Mouse (Mus musculus) forebrain, embryonic 14.5 days (tissue): ENCODE results near the gene Olfr601. TPM values are rescaled to one million over a fixed set of nuclear protein-coding genes. Genes with fewer than 3 reads are reported as not detected.
"Not testable (repeated sequence)": the region's sequence is repeated elsewhere in the genome, so short reads cannot be mapped to it uniquely, and the experiment has no call there.

Experiments
- ATAC-seq: fragments of 200-750 bp; cut with Nextera tagmentation; 2 replicates; pipeline ENCODE4 v1.8.0; 2017; ENCODE audit warnings: mild to moderate bottlenecking, moderate library complexity
- DNase-seq: peaks from one replicate; pipeline ENCODE4 v3.0.0-alpha.2; 2015; ENCODE audit warnings: low spot score
- H3K27ac ChIP-seq: fragments of 300-500 bp; sonication (generic); 2 replicates; pipeline ENCODE4 v1.5.1; 2014; ENCODE audit warnings: low read depth, mild to moderate bottlenecking, control low read depth, low read length, moderate library complexity
- H3K27me3 ChIP-seq: fragments of 300-500 bp; sonication (generic); replicated peaks from 2 replicates; pipeline ENCODE4 v1.6.1; 2014; ENCODE audit warnings: low read length, control low read depth, mixed read lengths; ENCODE audit not compliant: control insufficient read depth, insufficient read depth
- H3K36me3 ChIP-seq: fragments of 300-500 bp; sonication (generic); 2 replicates; pipeline ENCODE4 v1.6.1; 2014; ENCODE audit warnings: low read length, control low read depth; ENCODE audit not compliant: control insufficient read depth, insufficient read depth
- H3K4me1 ChIP-seq: fragments of 300-500 bp; sonication (generic); 2 replicates; pipeline ENCODE4 v1.6.1; 2014; ENCODE audit warnings: antibody characterized with exemption, low read length, control low read depth; ENCODE audit not compliant: control insufficient read depth, insufficient read depth
- H3K4me2 ChIP-seq: fragments of 300-500 bp; sonication (generic); 2 replicates; pipeline ENCODE4 v1.6.1; 2014; ENCODE audit warnings: mild to moderate bottlenecking, control low read depth, low read length
- H3K4me3 ChIP-seq: fragments of 300-500 bp; sonication (generic); 2 replicates; pipeline ENCODE4 v1.5.1; 2014; ENCODE audit warnings: low read depth, low read length, control low read depth
- H3K9ac ChIP-seq: fragments of 300-500 bp; sonication (generic); 2 replicates; pipeline ENCODE4 v1.6.1; 2014; ENCODE audit warnings: mild to moderate bottlenecking, low read length, control low read depth, moderate library complexity
- H3K9me3 ChIP-seq: fragments of 300-500 bp; sonication (generic); replicated peaks from 2 replicates; pipeline ENCODE4 v1.6.1; 2016; ENCODE audit warnings: low read length, control low read depth, mixed read lengths; ENCODE audit not compliant: control insufficient read depth
- WGBS: fragments of 180-500 bp; shearing (Covaris S2); extraction: QIAGEN DNeasy Blood & Tissue Kit; methylation state at CpG from one replicate; pipeline ENCODE4 v1.1.7; 2014; 5-methylcytosine and 5-hydroxymethylcytosine counted together
- polyA plus RNA-seq: library from polyadenylated mRNA; unstranded; fragments of >200 nt; fragmentation: Nextera tagmentation; extraction: Ambion mirVana; gene quantifications from 2 replicates; pipeline ENCODE4 v1.2.1, GENCODE M21; 2014

The Olfr601 gene
- not detected in 2 replicates for polyA plus RNA-seq

- Histone ChIP-seq H3K36me3 (no peaks in the 10 kb centered on the region), H3K4me3 (no peak within 1 kb of the TSS), H3K4me1 (no peaks in the 10 kb centered on the region), H3K27ac (no peak within 1 kb of the TSS), H3K27me3 (no peaks in the 10 kb centered on the region), H3K9ac (no peak within 1 kb of the TSS), H3K9me3 (no peaks in the 10 kb centered on the region), H3K4me2 (no peak within 1 kb of the TSS)
- 86% methylated on average over 1 of the region's 1 CpGs for WGBS
- DNase-seq (no peak), ATAC-seq (no peak)
These were observed at the start of gene Olfr601 for GRCm38 (mm10) chr7:103362555-103362954. Gene Olfr601, minus strand, starts transcription at chr7:103362655.

- H3K4me3 ChIP-seq, H3K27ac ChIP-seq, H3K36me3 ChIP-seq, H3K9ac ChIP-seq, H3K27me3 ChIP-seq, H3K4me1 ChIP-seq, H3K9me3 ChIP-seq, ATAC-seq, DNase-seq, H3K4me2 ChIP-seq: not testable (repeated sequence)
- WGBS = 77% methylated on average over 3 of the region's 3 CpGs
These were observed 44.1 kb upstream of the Olfr601 start for GRCm38 (mm10) chr7:103406521-103407055.

DNA sequence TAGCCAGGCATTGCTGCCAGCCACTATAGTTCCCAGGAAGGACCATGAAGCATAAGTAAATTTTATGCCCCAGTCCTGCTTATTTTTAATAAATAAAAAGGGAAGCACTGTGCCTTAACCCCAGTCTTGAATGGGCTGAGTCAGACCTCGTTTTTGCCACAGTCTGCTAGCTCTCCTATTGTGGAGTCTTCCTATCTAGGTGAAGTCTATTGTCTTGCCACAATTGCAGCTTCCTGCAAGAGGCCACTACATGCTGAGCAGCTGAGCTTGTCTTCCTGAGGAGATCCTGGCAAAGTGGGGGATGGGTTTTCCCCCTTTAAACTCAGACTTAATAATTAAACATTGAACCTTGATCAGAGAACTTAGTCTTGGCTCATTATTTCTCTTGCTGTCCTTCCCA is 36.5 kb upstream of the Olfr601 start:
- no peak overlapping the region for H3K4me3 ChIP-seq
- no peaks in the 10 kb centered on the region for H3K4me1 ChIP-seq
- WGBS = 0% methylated on average over 1 of the region's 1 CpGs
- H3K27ac ChIP-seq = no peak overlapping the region
- no peak overlapping the region for H3K9ac ChIP-seq
- H3K27me3 ChIP-seq = no peaks in the 10 kb centered on the region
- ATAC-seq = no peak
- H3K36me3 ChIP-seq = no peaks in the 10 kb centered on the region
- H3K4me2 ChIP-seq = no peak overlapping the region
- H3K9me3 ChIP-seq = no peaks in the 10 kb centered on the region
- no peak for DNase-seq

- no peak for DNase-seq
- H3K4me1 ChIP-seq = no peaks in the 10 kb centered on the region
- no peak overlapping the region for H3K4me2 ChIP-seq
- no peaks in the 10 kb centered on the region for H3K27me3 ChIP-seq
- H3K9me3 ChIP-seq = no peaks in the 10 kb centered on the region
- H3K9ac ChIP-seq = no peak overlapping the region
- no peak for ATAC-seq
- no peaks in the 10 kb centered on the region for H3K36me3 ChIP-seq
- H3K4me3 ChIP-seq = no peak overlapping the region
- H3K27ac ChIP-seq = no peak overlapping the region
These were observed 35.3 kb upstream of the Olfr601 start for GRCm38 (mm10) chr7:103397758-103398157.

- DNase-seq = no peak
- Histone ChIP-seq H3K9me3 (no peaks in the 10 kb centered on the region), H3K36me3 (no peaks in the 10 kb centered on the region), H3K4me1 (no peaks in the 10 kb centered on the region), H3K9ac (no peak within 1 kb of the TSS), H3K27ac (no peak within 1 kb of the TSS), H3K27me3 (no peaks in the 10 kb centered on the region), H3K4me2 (no peak within 1 kb of the TSS), H3K4me3 (no peak within 1 kb of the TSS)
- ATAC-seq = no peak
These were observed 23.6 kb upstream of the Olfr601 start, which contains the start of gene Olfr603 for GRCm38 (mm10) chr7:103386077-103386476. Gene Olfr603, minus strand, starts transcription at chr7:103386177.

GRCm38 (mm10) chr7:103349569-103349968 is 12.9 kb downstream of the Olfr601 start, which contains the start of gene Olfr600:
Gene Olfr600, minus strand, starts transcription at chr7:103349669.
- no peak for DNase-seq
- Histone ChIP-seq H3K9ac (no peak within 1 kb of the TSS), H3K4me1 (no peaks in the 10 kb centered on the region), H3K27ac (no peak within 1 kb of the TSS), H3K4me3 (no peak within 1 kb of the TSS), H3K27me3 (no peaks in the 10 kb centered on the region), H3K4me2 (no peak within 1 kb of the TSS), H3K9me3 (no peaks in the 10 kb centered on the region), H3K36me3 (no peaks in the 10 kb centered on the region)
- ATAC-seq = no peak

GRCm38 (mm10) chr7:103335617-103336016 is 26.8 kb downstream of the Olfr601 start, which contains the start of gene Olfr599:
Gene Olfr599, plus strand, starts transcription at chr7:103335917.
- no peak within 1 kb of the TSS for H3K9ac ChIP-seq
- DNase-seq (no peak), ATAC-seq (no peak)
- H3K27me3 ChIP-seq = no peaks in the 10 kb centered on the region
- 88% methylated on average over 1 of the region's 1 CpGs for WGBS
- H3K27ac ChIP-seq = no peak within 1 kb of the TSS
- no peaks in the 10 kb centered on the region for H3K4me1 ChIP-seq
- H3K9me3 ChIP-seq = no peaks in the 10 kb centered on the region
- no peak within 1 kb of the TSS for H3K4me3 ChIP-seq
- no peaks in the 10 kb centered on the region for H3K36me3 ChIP-seq
- no peak within 1 kb of the TSS for H3K4me2 ChIP-seq

DNA sequence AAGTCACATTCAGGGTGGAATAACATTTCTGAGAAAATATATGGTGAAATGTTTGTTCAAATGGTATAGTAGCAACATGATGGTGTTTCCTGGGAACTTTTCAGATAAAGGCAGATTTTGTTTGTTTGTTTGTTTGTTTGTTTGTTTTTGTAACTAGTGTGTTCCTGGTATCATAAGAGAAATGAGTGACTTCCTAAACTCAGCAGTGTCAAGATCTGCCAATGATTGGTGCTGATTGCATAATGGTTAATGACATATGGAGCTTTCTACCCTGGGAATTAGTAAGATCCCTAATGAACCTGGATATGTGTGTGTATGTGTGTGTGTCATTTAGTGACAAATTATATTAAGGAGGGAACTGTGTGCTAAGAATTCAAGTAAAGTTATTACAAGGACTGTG is 39.2 kb downstream of the Olfr601 start, which contains the start of gene Olfr598:
Gene Olfr598 (plus strand): TSS at position 301 of the 400 bp plus-strand sequence.
- no peak for ATAC-seq
- Histone ChIP-seq H3K4me3 (no peak within 1 kb of the TSS), H3K9ac (no peak within 1 kb of the TSS), H3K27ac (no peak within 1 kb of the TSS), H3K27me3 (no peaks in the 10 kb centered on the region), H3K4me1 (no peaks in the 10 kb centered on the region), H3K4me2 (no peak within 1 kb of the TSS), H3K9me3 (no peaks in the 10 kb centered on the region), H3K36me3 (no peaks in the 10 kb centered on the region)
- no peak for DNase-seq

- WGBS = 92% methylated on average over 2 of the region's 2 CpGs
- DNase-seq = not testable (repeated sequence)
These were observed 46.4 kb downstream of the Olfr601 start, which contains the start of gene Olfr597 for GRCm38 (mm10) chr7:103316015-103316414. Gene Olfr597, plus strand, starts transcription at chr7:103316315.

More at GRCm38 (mm10) chr7:103316015-103316414, 46.4 kb downstream of the Olfr601 start, which contains the start of gene Olfr597:
- H3K27ac ChIP-seq, ATAC-seq, H3K9me3 ChIP-seq, H3K4me1 ChIP-seq, H3K9ac ChIP-seq, H3K4me2 ChIP-seq, H3K27me3 ChIP-seq, H3K36me3 ChIP-seq, H3K4me3 ChIP-seq: not testable (repeated sequence)
